In the genomic region with DNA sequence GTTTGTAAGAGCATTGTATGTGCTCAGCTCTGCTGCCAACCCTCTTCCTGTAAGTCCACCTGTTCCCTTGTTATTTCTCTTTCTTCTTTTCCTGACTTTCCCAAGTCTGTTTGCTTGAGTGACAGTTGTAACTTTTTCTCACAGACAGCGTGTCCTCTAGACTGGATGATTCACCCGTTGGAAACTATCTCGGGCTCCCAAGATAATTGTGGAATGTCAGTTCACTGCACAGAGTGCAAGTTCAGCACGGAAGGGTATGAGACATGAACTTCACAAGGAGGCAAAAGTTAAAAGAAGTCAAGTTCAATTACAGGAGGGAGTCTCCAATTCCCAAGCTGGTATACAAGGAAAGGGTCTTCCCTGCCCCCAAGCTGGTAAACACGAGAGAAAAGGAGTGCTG, we compare ENCODE assay signal across 17 mouse cellular contexts.
DNase-seq lines count a peak whose midpoint lies in the region; ATAC-seq and TF ChIP-seq lines count a peak whose summit lies in the region.
"Had no signal": no experiment of that assay in that cellular context is flagged by ENCODE, and none has a peak within 500 bp of the region (broad histone marks: within the 10 kb centered on the region; RNA-seq: fewer than 3 reads in every experiment).

No protein-coding gene starts in this region.

- TF ChIP-seq POLR2A in liver, adult 2 months (IDR thresholded peaks at IDR 0.05; ENCODE audit: extremely low read depth, insufficient read depth, low read length) = no peak

- no peaks in the 10 kb centered on the region for H3K27me3 ChIP-seq in liver, adult 2 months (ENCODE audit: control insufficient read depth, insufficient read depth, low read length)
- H3K27me3 ChIP-seq: stomach, embryonic 15.5 days had no signal

- no peak for DNase-seq in gastrocnemius, adult 2 months
- DNase-seq in gastrocnemius, postnatal 14 days = no peak
- DNase-seq in liver, adult 2 months (ENCODE audit: extremely low read depth, low read depth, low spot score) = peak; percentile 33
- no peak for DNase-seq in liver
- DNase-seq in heart, postnatal 4 days = peak; percentile 35
- DNase-seq: cerebellum, adult 11-12 months; cerebellum, postnatal 25 days; layer of hippocampus, postnatal 36 days; lung, adult 2 months; midbrain, embryonic 14.5 days had no signal

- 71% methylated on average over 5 of the region's 5 CpGs for WGBS in liver, adult 2 months

- peak overlapping the region; percentile 81 for H3K27ac ChIP-seq in gastrocnemius, adult 2 months
- H3K27ac ChIP-seq in liver, adult 2 months (replicated peaks; ENCODE audit: insufficient read depth, low read depth, low read length) = no peak overlapping the region
- peak overlapping the region; percentile 71 for H3K27ac ChIP-seq in brown adipose tissue, adult 24 weeks (replicated peaks; ENCODE audit: low read depth, low read length)
- H3K27ac ChIP-seq: macrophage; stomach, embryonic 15.5 days had no signal

- H3K4me3 ChIP-seq in gastrocnemius, adult 2 months = no peak overlapping the region
- H3K4me3 ChIP-seq in liver, adult 2 months (ENCODE audit: insufficient read depth, low read depth, low read length) = no peak overlapping the region
- no peak overlapping the region for H3K4me3 ChIP-seq in brown adipose tissue, adult 24 weeks (ENCODE audit: insufficient read depth, low read depth, low read length)
- H3K4me3 ChIP-seq: erythroblast, embryonic 14.5 days; stomach, embryonic 15.5 days had no signal

- no peaks in the 10 kb centered on the region for H3K4me1 ChIP-seq in liver, adult 2 months (ENCODE audit: control insufficient read depth, insufficient read depth, low read length)
- peaks cover 19% of the 10 kb centered on the region for H3K4me1 ChIP-seq in brown adipose tissue, adult 24 weeks (ENCODE audit: control insufficient read depth, insufficient read depth, insufficient read length, low read length)
- H3K4me1 ChIP-seq: stomach, embryonic 15.5 days had no signal

- intact Hi-C loops in gastrocnemius, adult 2 months (cut with DNase I) = no loop called here
- intact Hi-C loops in gastrocnemius, postnatal 14 days (cut with DNase I; ENCODE audit: low total_unique reads) = no loop called here

- no peak for ATAC-seq in granulocyte monocyte progenitor cell, adult 5-6 weeks (replicated peaks; ENCODE audit: poor library complexity, severe bottlenecking)
- no peak for ATAC-seq in erythroblast, adult 5-6 weeks (replicated peaks; ENCODE audit: low FRiP score, poor library complexity, severe bottlenecking)
- ATAC-seq: forebrain, embryonic 16.5 days had no signal

- no peak overlapping the region for H3K9ac ChIP-seq in liver, adult 2 months (ENCODE audit: low read depth, low read length)
- H3K9ac ChIP-seq: stomach, embryonic 15.5 days had no signal

- no peaks in the 10 kb centered on the region for H3K79me2 ChIP-seq in liver, adult 2 months (ENCODE audit: control insufficient read depth, insufficient read depth, low read length)

- TF ChIP-seq CTCF in gastrocnemius, adult 2 months (IDR thresholded peaks at IDR 0.05) = no peak
- TF ChIP-seq CTCF in liver, adult 2 months (IDR thresholded peaks at IDR 0.05; ENCODE audit: low read depth, low read length) = no peak

- H3K36me3 ChIP-seq in liver, adult 2 months (ENCODE audit: control insufficient read depth, insufficient read depth, low read length) = no peaks in the 10 kb centered on the region
- H3K36me3 ChIP-seq: stomach, embryonic 15.5 days had no signal

Comparison
In these comparisons a context has a peak if more than half of its experiments do, and no peak if none do; other contexts are left out.
1. DNase-seq: peak in liver, adult 2 months (single experiment) and heart, postnatal 4 days (single experiment); none in gastrocnemius, adult 2 months (single experiment), gastrocnemius, postnatal 14 days (single experiment) and liver (single experiment).